Mouse (Mus musculus) intestine, embryonic 14.5 days (tissue): ENCODE data around the gene Hbb-bh2. TPM values are rescaled to one million over a fixed set of nuclear protein-coding genes. Genes with fewer than 3 reads are reported as not detected.
"Not testable (repeated sequence)": the region's sequence is repeated elsewhere in the genome, so short reads cannot be mapped to it uniquely, and the experiment has no call there.

Source experiments
- ATAC-seq: fragments of 200-750 bp; cut with Nextera tagmentation; replicated peaks from 2 replicates; pipeline ENCODE4 v1.8.0; 2017; ENCODE audit warnings: low read depth, moderate number of reproducible peaks, moderate TSS enrichment, moderate library complexity; ENCODE audit not compliant: low FRiP score, low TSS enrichment
- DNase-seq: peaks from one replicate; pipeline ENCODE4 v3.0.0-alpha.2; 2018; ENCODE audit warnings: low spot score
- H3K27ac ChIP-seq: fragments of 300-500 bp; sonication (generic); 2 replicates; pipeline ENCODE4 v1.5.1; 2014; ENCODE audit warnings: low read depth, mild to moderate bottlenecking, control low read depth
- H3K27me3 ChIP-seq: fragments of 300-500 bp; sonication (generic); replicated peaks from 2 replicates; pipeline ENCODE4 v1.6.1; 2014; ENCODE audit warnings: low read length, control low read depth; ENCODE audit not compliant: control insufficient read depth, insufficient read depth
- H3K36me3 ChIP-seq: fragments of 300-500 bp; sonication (generic); 2 replicates; pipeline ENCODE4 v1.6.1; 2014; ENCODE audit warnings: low read length, control low read depth; ENCODE audit not compliant: control insufficient read depth, insufficient read depth
- H3K4me1 ChIP-seq: fragments of 300-500 bp; sonication (generic); replicated peaks from 2 replicates; pipeline ENCODE4 v1.6.1; 2014; ENCODE audit warnings: low read length, control low read depth, mixed read lengths; ENCODE audit not compliant: control insufficient read depth, insufficient read depth
- H3K4me2 ChIP-seq: fragments of 300-500 bp; sonication (generic); 2 replicates; pipeline ENCODE4 v1.6.1; 2014; ENCODE audit warnings: low read length
- H3K4me3 ChIP-seq: fragments of 300-500 bp; sonication (generic); 2 replicates; pipeline ENCODE4 v1.5.1; 2014; ENCODE audit warnings: low read depth, low read length, control low read depth, mixed read lengths
- H3K9ac ChIP-seq: fragments of 300-500 bp; sonication (generic); 2 replicates; pipeline ENCODE4 v1.6.1; 2014; ENCODE audit warnings: mild to moderate bottlenecking, low read length
- H3K9me3 ChIP-seq: fragments of 300-500 bp; sonication (generic); 2 replicates; pipeline ENCODE4 v1.6.1; 2016; ENCODE audit warnings: low read length, control low read depth; ENCODE audit not compliant: control insufficient read depth
- whole genome bisulfite sequencing: fragments of 180-500 bp; shearing (Covaris S2); extraction: QIAGEN DNeasy Blood & Tissue Kit; methylation state at CpG from one replicate; pipeline ENCODE4 v1.1.7; 2014; 5-methylcytosine and 5-hydroxymethylcytosine counted together
- polyA plus RNA-seq: library from polyadenylated mRNA; unstranded; fragments of >200 nt; fragmentation: Nextera tagmentation; extraction: Ambion mirVana; gene quantifications from 2 replicates; pipeline ENCODE4 v1.2.1, GENCODE M21; 2014

Gene Hbb-bh2
- polyA plus RNA-seq, 1 experiment from 2014 or later: not detected

DNA sequence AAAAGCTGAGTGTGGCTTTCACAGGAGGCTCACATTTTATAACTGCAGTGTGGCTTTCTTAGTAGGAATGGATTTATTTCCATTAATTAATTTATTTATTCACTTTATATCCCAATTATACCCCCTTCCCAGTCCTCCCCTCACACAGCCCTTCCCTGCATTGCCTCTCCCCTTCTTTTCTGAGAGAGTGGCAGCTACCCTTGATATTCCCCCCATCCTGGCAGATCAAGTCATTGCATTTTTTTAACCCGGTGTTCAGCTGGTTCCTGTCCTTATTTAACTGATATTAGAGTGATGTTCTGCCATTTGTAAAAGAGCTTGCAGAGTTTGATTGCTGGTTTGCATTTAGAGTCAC is 30.5 kb downstream of the Hbb-bh2 start:
- H3K27ac ChIP-seq: no peak overlapping the region
- no peak overlapping the region for H3K4me3 ChIP-seq
- no peak for DNase-seq
- no peak overlapping the region for H3K4me2 ChIP-seq
- no peak overlapping the region for H3K9ac ChIP-seq
- no peaks in the 10 kb centered on the region for H3K27me3 ChIP-seq
- no peaks in the 10 kb centered on the region for H3K4me1 ChIP-seq
- H3K9me3 ChIP-seq: no peaks in the 10 kb centered on the region
- ATAC-seq: no peak
- H3K36me3 ChIP-seq: no peaks in the 10 kb centered on the region
- WGBS: 70% methylated on average over 1 of the region's 1 CpGs

DNA sequence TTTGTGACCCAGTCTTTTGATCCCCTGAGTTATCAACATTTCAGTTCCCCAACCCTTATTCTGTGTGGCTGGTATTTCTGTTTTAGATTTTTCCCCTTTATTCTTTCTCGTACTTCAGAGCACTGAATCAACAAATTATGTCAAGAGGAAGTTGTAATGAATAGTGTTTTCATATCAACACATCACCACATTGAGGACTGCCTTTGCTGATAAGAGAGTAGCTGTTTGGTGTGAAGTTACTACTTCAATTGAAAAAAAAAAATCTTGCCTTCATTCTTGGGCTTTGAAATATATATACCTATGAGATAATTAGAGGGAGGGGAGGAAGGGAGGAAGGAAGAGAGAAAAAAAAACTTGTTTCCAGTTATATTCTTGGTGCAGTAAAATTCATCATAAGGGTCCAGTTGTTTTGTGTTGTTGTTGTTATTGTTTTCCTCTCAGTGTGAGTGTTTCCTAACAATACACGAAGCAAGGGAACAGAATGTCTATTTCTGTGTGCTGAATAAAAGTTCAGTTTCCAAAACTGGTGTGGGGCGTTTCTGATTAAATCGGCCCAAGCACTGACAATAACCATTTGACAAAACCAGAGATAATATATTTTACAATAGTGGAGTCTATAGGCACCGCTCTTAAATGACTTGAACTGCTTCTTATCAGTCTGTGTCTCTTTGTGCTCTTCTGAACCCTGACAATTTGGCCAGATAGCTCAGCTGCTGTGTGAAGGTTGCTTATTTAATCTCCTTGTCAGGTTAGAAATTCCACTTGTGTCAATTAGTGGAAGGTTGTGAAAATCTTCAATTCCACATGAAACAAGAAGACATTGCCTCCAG is 31.1 kb downstream of the Hbb-bh2 start:
- H3K9me3 ChIP-seq: no peaks in the 10 kb centered on the region
- no peak overlapping the region for H3K4me3 ChIP-seq
- H3K27ac ChIP-seq: no peak overlapping the region
- no peaks in the 10 kb centered on the region for H3K27me3 ChIP-seq
- no peak overlapping the region for H3K9ac ChIP-seq
- no peak for DNase-seq
- WGBS: 55% methylated on average over 5 of the region's 5 CpGs
- no peaks in the 10 kb centered on the region for H3K4me1 ChIP-seq
- no peaks in the 10 kb centered on the region for H3K36me3 ChIP-seq
- no peak overlapping the region for H3K4me2 ChIP-seq
- no peak for ATAC-seq

DNA sequence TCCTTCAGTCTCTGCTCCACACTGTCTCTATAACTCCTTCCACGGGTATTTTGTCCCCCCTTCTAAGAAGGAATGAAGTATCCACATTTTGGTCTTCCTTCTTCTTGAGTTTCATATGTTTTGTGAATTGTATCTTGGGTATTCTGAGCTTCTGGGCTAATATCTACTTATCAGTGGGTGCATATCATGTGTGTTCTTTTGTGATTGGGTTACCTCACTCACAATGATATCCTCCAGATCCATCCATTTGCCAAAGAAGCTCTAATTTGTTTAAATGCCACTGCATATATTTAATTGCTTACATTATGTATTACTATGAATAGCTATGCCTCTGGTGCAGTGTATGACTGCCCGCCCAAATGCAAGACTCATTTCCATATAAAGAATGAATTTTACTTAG is 32.2 kb downstream of the Hbb-bh2 start:
- DNase-seq, H3K36me3 ChIP-seq, H3K9ac ChIP-seq, H3K4me1 ChIP-seq, ATAC-seq, H3K27me3 ChIP-seq, H3K27ac ChIP-seq, H3K4me3 ChIP-seq, H3K4me2 ChIP-seq, H3K9me3 ChIP-seq: not testable (repeated sequence)
- WGBS: 72% methylated on average over 2 of the region's 2 CpGs

DNA sequence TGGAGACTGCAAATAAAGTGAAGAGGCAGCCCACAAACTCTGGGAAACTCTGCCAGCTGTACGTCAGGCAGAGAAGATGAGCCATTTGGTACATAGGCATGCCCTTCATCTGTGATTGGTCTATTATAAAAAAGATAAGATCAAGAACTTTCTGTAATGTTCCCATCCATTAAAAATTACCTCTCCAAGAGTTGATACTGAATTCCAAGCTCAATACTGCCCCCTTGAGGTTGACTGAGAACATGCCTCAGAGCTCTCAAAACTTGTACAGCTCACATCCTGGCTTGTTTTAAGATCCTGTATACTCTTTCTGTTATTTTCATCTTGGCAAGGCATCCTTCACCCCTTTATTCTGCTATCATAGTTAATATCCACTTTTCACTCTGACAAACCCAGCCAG is 33.5 kb downstream of the Hbb-bh2 start:
- Histone ChIP-seq H3K4me1 (no peaks in the 10 kb centered on the region), H3K4me3 (no peak overlapping the region), H3K9me3 (no peaks in the 10 kb centered on the region), H3K4me2 (no peak overlapping the region), H3K36me3 (no peaks in the 10 kb centered on the region), H3K27ac (no peak overlapping the region), H3K9ac (no peak overlapping the region), H3K27me3 (no peaks in the 10 kb centered on the region)
- DNase-seq: peak; percentile 51
- ATAC-seq: no peak
- 63% methylated on average over 1 of the region's 1 CpGs for WGBS

DNA sequence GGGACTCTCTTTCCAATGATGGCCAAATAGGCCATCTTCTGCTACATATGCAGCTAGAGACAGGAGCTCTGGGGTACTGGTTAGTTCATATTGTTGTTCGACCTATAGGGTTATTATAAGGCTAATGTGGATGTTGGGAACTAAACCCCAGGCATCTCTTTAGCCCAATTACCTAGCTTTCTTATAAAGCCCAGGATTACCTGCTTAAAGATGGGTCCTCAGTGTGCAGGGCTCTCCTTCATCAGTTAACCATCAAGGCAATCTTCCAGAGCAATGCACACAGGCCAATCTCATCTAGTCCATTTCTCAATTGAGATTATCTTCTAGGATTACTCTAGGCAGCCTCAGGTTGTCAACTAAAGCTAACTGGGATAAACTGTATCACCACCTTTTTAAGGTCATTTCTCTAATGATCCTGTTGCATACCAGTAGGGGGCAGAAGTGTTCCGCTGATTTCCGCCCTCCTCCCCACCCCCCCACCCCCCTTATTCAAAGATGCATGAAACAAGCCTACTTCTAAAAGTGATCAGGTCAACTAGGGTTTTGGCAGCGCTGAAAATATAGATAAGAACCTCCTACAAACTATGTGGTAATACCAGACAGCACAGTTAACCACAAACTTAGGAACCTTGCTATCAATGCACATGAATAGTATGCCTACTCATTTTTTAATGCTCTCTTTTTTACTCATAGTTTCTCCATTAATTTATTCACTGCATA is 47.5 kb downstream of the Hbb-bh2 start:
- WGBS: 22% methylated on average over 4 of the region's 4 CpGs
- Histone ChIP-seq H3K4me2 (no peak overlapping the region), H3K9ac (no peak overlapping the region), H3K9me3 (no peaks in the 10 kb centered on the region), H3K36me3 (no peaks in the 10 kb centered on the region), H3K4me1 (no peaks in the 10 kb centered on the region), H3K4me3 (no peak overlapping the region), H3K27me3 (no peaks in the 10 kb centered on the region), H3K27ac (no peak overlapping the region)
- DNase-seq (no peak), ATAC-seq (no peak)

DNA sequence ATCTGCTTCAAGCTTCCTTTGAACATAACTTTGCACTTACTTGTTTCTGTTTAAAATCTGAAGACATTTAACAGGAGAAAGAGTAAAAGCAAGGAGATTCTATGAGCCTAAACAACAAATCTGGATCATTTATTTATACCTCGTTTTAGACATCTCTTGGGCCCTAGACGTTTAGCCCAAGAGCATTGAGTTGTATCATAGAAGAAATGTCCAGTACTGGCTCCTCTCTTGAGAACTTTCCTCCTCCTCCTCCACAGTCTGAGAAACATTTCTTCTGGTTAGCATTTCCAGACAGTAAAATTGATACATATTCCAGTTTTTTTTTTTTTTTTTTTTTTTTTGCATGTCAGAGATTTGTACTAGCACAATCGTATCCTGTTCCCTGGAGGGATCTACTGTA is 48.6 kb downstream of the Hbb-bh2 start, which contains the start of gene Olfr67:
Gene Olfr67, minus strand, starts transcription at position 101 of the 400 bp plus-strand sequence.
- Histone ChIP-seq H3K9me3 (no peaks in the 10 kb centered on the region), H3K4me3 (no peak within 1 kb of the TSS), H3K4me2 (no peak within 1 kb of the TSS), H3K9ac (no peak within 1 kb of the TSS), H3K36me3 (no peaks in the 10 kb centered on the region), H3K27me3 (no peaks in the 10 kb centered on the region), H3K27ac (no peak within 1 kb of the TSS), H3K4me1 (no peaks in the 10 kb centered on the region)
- no peak for DNase-seq
- no peak for ATAC-seq
- 69% methylated on average over 3 of the region's 3 CpGs for WGBS

Other genes starting within 250 kb of the Hbb-bh2 start
- not detected in 2 replicates for gene Olfr619, start 239.9 kb downstream of the Hbb-bh2 start, polyA plus RNA-seq
- not detected in 2 replicates for gene Olfr620, start 228.0 kb downstream of the Hbb-bh2 start, polyA plus RNA-seq
- not detected in 2 replicates for gene Olfr622, start 197.8 kb downstream of the Hbb-bh2 start, polyA plus RNA-seq
- not detected in 2 replicates for gene Olfr623, start 176.8 kb downstream of the Hbb-bh2 start, polyA plus RNA-seq
- 0.03 TPM in 1 of 2 replicates, not detected in the other for gene Olfr624, start 169.3 kb downstream of the Hbb-bh2 start, polyA plus RNA-seq
- not detected in 2 replicates for gene Olfr625-ps1, start 157.8 kb downstream of the Hbb-bh2 start, polyA plus RNA-seq
- gene Olfr243, start 125.8 kb downstream of the Hbb-bh2 start, polyA plus RNA-seq: not detected in 2 replicates
- not detected in 2 replicates for gene Olfr628, start 110.1 kb downstream of the Hbb-bh2 start, polyA plus RNA-seq
- gene Olfr629, start 95.6 kb downstream of the Hbb-bh2 start, polyA plus RNA-seq: not detected in 2 replicates
- not detected in 2 replicates for gene Olfr630, start 83.2 kb downstream of the Hbb-bh2 start, polyA plus RNA-seq
- gene Olfr69, start 68.9 kb downstream of the Hbb-bh2 start, polyA plus RNA-seq: not detected in 2 replicates
- gene Olfr68, start 60.8 kb downstream of the Hbb-bh2 start, polyA plus RNA-seq: not detected in 2 replicates
- not detected in 2 replicates for gene Olfr67, start 48.7 kb downstream of the Hbb-bh2 start, polyA plus RNA-seq
- 1,233 and 1,868 TPM in 2 replicates for gene Hbb-bt, start 26.5 kb downstream of the Hbb-bh2 start, polyA plus RNA-seq
- 2,953 and 4,508 TPM in 2 replicates for gene Hbb-bs, start 12.4 kb downstream of the Hbb-bh2 start, polyA plus RNA-seq
- 4.9 and 8.3 TPM in 2 replicates for gene Hbb-bh1, start 2.6 kb upstream of the Hbb-bh2 start, polyA plus RNA-seq
- gene Hbb-y, start 12.7 kb upstream of the Hbb-bh2 start, polyA plus RNA-seq: 727 and 736 TPM in 2 replicates
- not detected in 2 replicates for gene Olfr66, start 45.7 kb upstream of the Hbb-bh2 start, polyA plus RNA-seq
- gene Olfr64, start 54.0 kb upstream of the Hbb-bh2 start, polyA plus RNA-seq: not detected in 2 replicates
- not detected in 2 replicates for gene Olfr65, start 63.0 kb upstream of the Hbb-bh2 start, polyA plus RNA-seq
- not detected in 2 replicates for gene Olfr631, start 88.3 kb upstream of the Hbb-bh2 start, polyA plus RNA-seq
- gene Olfr632, start 93.8 kb upstream of the Hbb-bh2 start, polyA plus RNA-seq: not detected in 2 replicates
- not detected in 2 replicates for gene Olfr633, start 103.9 kb upstream of the Hbb-bh2 start, polyA plus RNA-seq
- not detected in 2 replicates for gene Olfr635, start 130.6 kb upstream of the Hbb-bh2 start, polyA plus RNA-seq
- not detected in 2 replicates for gene Olfr638, start 158.2 kb upstream of the Hbb-bh2 start, polyA plus RNA-seq
- 0.04 TPM in 1 of 2 replicates, not detected in the other for gene Olfr639, start 176.8 kb upstream of the Hbb-bh2 start, polyA plus RNA-seq
- gene Olfr640, start 185.1 kb upstream of the Hbb-bh2 start, polyA plus RNA-seq: not detected in 2 replicates
- not detected in 2 replicates for gene Olfr641, start 194.9 kb upstream of the Hbb-bh2 start, polyA plus RNA-seq
- gene Olfr642, start 212.1 kb upstream of the Hbb-bh2 start, polyA plus RNA-seq: not detected in 2 replicates
- gene 4930516K23Rik, start 220.9 kb upstream of the Hbb-bh2 start, polyA plus RNA-seq: not detected in 2 replicates
- not detected in 2 replicates for gene Olfr644, start 231.3 kb upstream of the Hbb-bh2 start, polyA plus RNA-seq
- not detected in 2 replicates for gene Olfr645, start 244.9 kb upstream of the Hbb-bh2 start, polyA plus RNA-seq